In genomic region chr14:27039281-27040248, GRCm38 (mm10) we compare ENCODE assay signal across 8 mouse cellular contexts. TPM values are rescaled to one million over a fixed set of nuclear protein-coding genes. Genes with fewer than 3 reads are reported as not detected.
DNase-seq lines count a peak whose midpoint lies in the region; ATAC-seq lines count a peak whose summit lies in the region.

No protein-coding gene starts in this region.

- peaks cover 8% of the 10 kb centered on the region; the same call in 1 of the 2 replicates for H3K27me3 ChIP-seq in forebrain, embryonic 15.5 days
- peaks cover 23% of the 10 kb centered on the region for H3K27me3 ChIP-seq in hindbrain, embryonic 12.5 days
- H3K27me3 ChIP-seq in liver, embryonic 13.5 days: peaks cover 72% of the 10 kb centered on the region
- 0 out of 2 replicates have a peak, but pooled peaks cover 2% of the 10 kb centered on the region for H3K27me3 ChIP-seq in neural tube, embryonic 11.5 days (ENCODE audit: control insufficient read depth, insufficient read depth, low read length)

- peak overlapping the region; percentile 73 for H3K4me3 ChIP-seq in forebrain, embryonic 15.5 days
- H3K4me3 ChIP-seq in hindbrain, embryonic 12.5 days: peak overlapping the region; percentile 94
- H3K4me3 ChIP-seq in liver, embryonic 13.5 days (replicated peaks): peak overlapping the region; percentile 67
- H3K4me3 ChIP-seq in neural tube, embryonic 11.5 days (ENCODE audit: low read depth, low read length): peak overlapping the region; percentile 68

- H3K9ac ChIP-seq in forebrain, embryonic 15.5 days (replicated peaks): peak overlapping the region; percentile 66
- peak overlapping the region; percentile 81 for H3K9ac ChIP-seq in hindbrain, embryonic 12.5 days
- H3K9ac ChIP-seq in liver, embryonic 13.5 days: peak overlapping the region; percentile 33; the same call in 1 of the 2 replicates
- H3K9ac ChIP-seq in neural tube, embryonic 11.5 days (ENCODE audit: low read length): peak overlapping the region; percentile 66

- no peaks in the 10 kb centered on the region for H3K9me3 ChIP-seq in forebrain, embryonic 15.5 days
- no peaks in the 10 kb centered on the region for H3K9me3 ChIP-seq in hindbrain, embryonic 12.5 days (replicated peaks)
- no peaks in the 10 kb centered on the region for H3K9me3 ChIP-seq in liver, embryonic 13.5 days (replicated peaks)
- no peaks in the 10 kb centered on the region for H3K9me3 ChIP-seq in neural tube, embryonic 11.5 days (ENCODE audit: control insufficient read depth, low read length)

- no peaks in the 10 kb centered on the region for H3K36me3 ChIP-seq in forebrain, embryonic 15.5 days
- no peaks in the 10 kb centered on the region for H3K36me3 ChIP-seq in hindbrain, embryonic 12.5 days
- no peaks in the 10 kb centered on the region for H3K36me3 ChIP-seq in liver, embryonic 13.5 days
- no peaks in the 10 kb centered on the region for H3K36me3 ChIP-seq in neural tube, embryonic 11.5 days (ENCODE audit: control insufficient read depth, insufficient read depth, low read length)

- H3K27ac ChIP-seq in forebrain, embryonic 15.5 days (replicated peaks): peak overlapping the region; percentile 44
- H3K27ac ChIP-seq in hindbrain, embryonic 12.5 days: peak overlapping the region; percentile 83
- H3K27ac ChIP-seq in liver, embryonic 13.5 days: no peak overlapping the region
- peak overlapping the region; percentile 24; the same call in 1 of the 2 replicates for H3K27ac ChIP-seq in neural tube, embryonic 11.5 days (ENCODE audit: low read depth, low read length)

- H3K4me2 ChIP-seq in forebrain, embryonic 15.5 days (replicated peaks): peak overlapping the region; percentile 97
- H3K4me2 ChIP-seq in hindbrain, embryonic 12.5 days (replicated peaks): peak overlapping the region; percentile 94
- peak overlapping the region; percentile 86 for H3K4me2 ChIP-seq in liver, embryonic 13.5 days
- H3K4me2 ChIP-seq in neural tube, embryonic 11.5 days (ENCODE audit: low read depth): peak overlapping the region; percentile 67

- peak; percentile 72 for ATAC-seq in forebrain, embryonic 15.5 days (replicated peaks)
- ATAC-seq in hindbrain, embryonic 12.5 days (ENCODE audit: low FRiP score): peak; percentile 66
- ATAC-seq in liver, embryonic 13.5 days (ENCODE audit: low read depth): no peak
- ATAC-seq in neural tube, embryonic 11.5 days (ENCODE audit: insufficient read depth, low FRiP score, low TSS enrichment): peak; percentile 66

- H3K4me1 ChIP-seq in forebrain, embryonic 15.5 days: peaks cover 13% of the 10 kb centered on the region
- peaks cover 43% of the 10 kb centered on the region for H3K4me1 ChIP-seq in hindbrain, embryonic 12.5 days
- peaks cover 12% of the 10 kb centered on the region for H3K4me1 ChIP-seq in liver, embryonic 13.5 days (replicated peaks)
- peaks cover 15% of the 10 kb centered on the region for H3K4me1 ChIP-seq in neural tube, embryonic 11.5 days (ENCODE audit: control insufficient read depth, insufficient read depth, low read length)

- peak; percentile 50 for DNase-seq in kidney, adult 9 months
- DNase-seq in kidney, adult 11 months: no peak
- peak; percentile 62 for DNase-seq in Muller cell, postnatal 12 days (ENCODE audit: inconsistent ontology term)
- DNase-seq in liver, embryonic 13.5 days: no peak
- peak; percentile 63 for DNase-seq in neural tube, embryonic 11.5 days (ENCODE audit: low spot score)
- no peak for DNase-seq in adipocyte (ENCODE audit: low spot score)

- WGBS in forebrain, embryonic 15.5 days: under 1% methylated on average over 59 of the region's 59 CpGs
- WGBS in hindbrain, embryonic 12.5 days: 1% methylated on average over 52 of the region's 59 CpGs
- 1% methylated on average over 59 of the region's 59 CpGs for WGBS in liver, embryonic 13.5 days (ENCODE audit: insufficient replicate concordance)
- whole genome bisulfite sequencing in neural tube, embryonic 11.5 days: under 1% methylated on average over 41 of the region's 59 CpGs

RNA-seq across cellular contexts. Expression of gene Il17rd, which starts 0.8 kb away (rescaled TPM):
- 1.5 and 1.8 TPM in 2 replicates for polyA plus RNA-seq in forebrain, embryonic 15.5 days (2015; fragmentation: Nextera tagmentation; extraction: Ambion mirVana)
- polyA plus RNA-seq in hindbrain, embryonic 12.5 days (2016; fragmentation: Nextera tagmentation; extraction: Ambion mirVana): 7.6 and 8.6 TPM in 2 replicates
- polyA plus RNA-seq in liver, embryonic 13.5 days (2015; fragmentation: Nextera tagmentation; extraction: Ambion mirVana): 0.09 and 0.17 TPM in 2 replicates
- 3.7 and 4.1 TPM in 2 replicates for polyA plus RNA-seq in neural tube, embryonic 11.5 days (2014; fragmentation: Nextera tagmentation; extraction: Ambion mirVana)

RNA-seq across cellular contexts. Expression of gene Hesx1, which starts 45.3 kb away (rescaled TPM):
- not detected in 2 replicates for polyA plus RNA-seq in forebrain, embryonic 15.5 days (2015; fragmentation: Nextera tagmentation; extraction: Ambion mirVana)
- polyA plus RNA-seq in hindbrain, embryonic 12.5 days (2016; fragmentation: Nextera tagmentation; extraction: Ambion mirVana): 0.23 TPM in 1 of 2 replicates, not detected in the other
- polyA plus RNA-seq in liver, embryonic 13.5 days (2015; fragmentation: Nextera tagmentation; extraction: Ambion mirVana): 17.0 and 17.7 TPM in 2 replicates
- not detected in 2 replicates for polyA plus RNA-seq in neural tube, embryonic 11.5 days (2014; fragmentation: Nextera tagmentation; extraction: Ambion mirVana)

Comparison
In these comparisons a context has a peak if more than half of its experiments do, and no peak if none do; other contexts are left out.
1. DNase-seq: peak in kidney, adult 9 months (single experiment), Muller cell, postnatal 12 days (single experiment) and neural tube, embryonic 11.5 days (single experiment); none in kidney, adult 11 months (single experiment), liver, embryonic 13.5 days (single experiment) and adipocyte (single experiment).
2. RNA of gene Hesx1, which starts 45.3 kb away (polyA plus RNA-seq): 17.0 to 17.7 TPM in liver, embryonic 13.5 days; not detected in neural tube, embryonic 11.5 days, not detected in forebrain, embryonic 15.5 days and 0.23 TPM in hindbrain, embryonic 12.5 days; every median in the first group is over 10 times any median in the second.
3. Peak in every context shown above with its lines, with median percentiles within 50 percentile points of each other: H3K4me2 ChIP-seq, H3K4me3 ChIP-seq and H3K9ac ChIP-seq.